Mouse (Mus musculus) right cerebral cortex, postnatal 36 days (tissue): ENCODE data around the gene Wnt2b.

ENCODE experiments used
- DNase-seq, 2 experiments: peaks; one replicate each; pipeline ENCODE4 v3.0.0; 2022; ENCODE audit warnings: low spot score in 2 of 2, mixed read lengths in 1 of 2

Wnt2b gene

GRCm38 (mm10) chr3:104961066-104962059 is at the start of gene Wnt2b:
Gene Wnt2b (minus strand): TSS chr3:104961921.
- DNase-seq, result no peak

GRCm38 (mm10) chr3:105010681-105011339 is 49.1 kb upstream of the Wnt2b start:
- no peak for DNase-seq

- no peak for DNase-seq
These were observed 46.3 kb upstream of the Wnt2b start for GRCm38 (mm10) chr3:105008070-105008469.

GRCm38 (mm10) chr3:105006101-105006500 is 44.4 kb upstream of the Wnt2b start:
- no peak for DNase-seq

GRCm38 (mm10) chr3:105005561-105006065 is 43.9 kb upstream of the Wnt2b start:
- DNase-seq, result no peak

GRCm38 (mm10) chr3:105005011-105005410 is 43.3 kb upstream of the Wnt2b start:
- DNase-seq, result no peak

GRCm38 (mm10) chr3:105003960-105004463 is 42.3 kb upstream of the Wnt2b start:
- DNase-seq, result peak; percentile 51 to 64

- no peak for DNase-seq
These were observed 39.7 kb upstream of the Wnt2b start for GRCm38 (mm10) chr3:105001374-105001773.

- DNase-seq, result no peak
These were observed 38.8 kb upstream of the Wnt2b start for GRCm38 (mm10) chr3:105000561-105000960.

GRCm38 (mm10) chr3:104997563-104997962 is 35.8 kb upstream of the Wnt2b start:
- DNase-seq, result no peak

GRCm38 (mm10) chr3:104995707-104996106 is 34.0 kb upstream of the Wnt2b start:
- DNase-seq, result no peak

GRCm38 (mm10) chr3:104994415-104994841 is 32.7 kb upstream of the Wnt2b start:
- no peak for DNase-seq

GRCm38 (mm10) chr3:104993800-104994199 is 32.1 kb upstream of the Wnt2b start:
- DNase-seq, result peak; percentile 54 to 55

- peak; percentile 82 for DNase-seq
These were observed 31.1 kb upstream of the Wnt2b start for GRCm38 (mm10) chr3:104992709-104993388.

GRCm38 (mm10) chr3:104991703-104992102 is 30.0 kb upstream of the Wnt2b start:
- no peak for DNase-seq

- no peak for DNase-seq
These were observed 26.2 kb upstream of the Wnt2b start for GRCm38 (mm10) chr3:104987884-104988283.

- no peak for DNase-seq
These were observed 18.0 kb upstream of the Wnt2b start for GRCm38 (mm10) chr3:104979735-104980134.

- DNase-seq, result peak; percentile 73 to 75
These were observed 6.0 kb upstream of the Wnt2b start for GRCm38 (mm10) chr3:104967548-104968300.

GRCm38 (mm10) chr3:104965991-104966554 is 4.4 kb upstream of the Wnt2b start:
- DNase-seq, result no peak

GRCm38 (mm10) chr3:104965070-104965855 is 3.5 kb upstream of the Wnt2b start:
- no peak for DNase-seq
